Mouse (Mus musculus) cerebellum, adult 2 months (tissue): Measurements from ENCODE around the gene Ryk.

ENCODE experiments used
- CTCF ChIP-seq: fragments of 200-500 bp; IDR thresholded peaks from 2 replicates; pipeline ENCODE4 v1.5.1; 2011; ENCODE audit warnings: low read depth, mild to moderate bottlenecking, control low read depth, low read length, moderate library complexity, borderline replicate concordance; ENCODE audit not compliant: insufficient read depth
- POLR2A ChIP-seq: fragments of 200-500 bp; IDR thresholded peaks from 2 replicates; pipeline ENCODE4 v1.6.1; 2011; ENCODE audit warnings: low read length, control low read depth, borderline replicate concordance; ENCODE audit not compliant: insufficient read depth

GRCm38 (mm10) chr9:102806056-102806573 is 28.6 kb upstream of the Ryk start:
- TF ChIP-seq POLR2A, result no peak
- TF ChIP-seq CTCF, result no peak
